Mouse (Mus musculus) heart, postnatal 0 days (tissue): ENCODE measurements around the gene Khnyn. TPM values are rescaled to one million over a fixed set of nuclear protein-coding genes. Genes with fewer than 3 reads are reported as not detected.

ENCODE experiments used
- ATAC-seq: fragments of 200-750 bp; cut with Nextera tagmentation; 2 replicates; pipeline ENCODE4 v1.8.0; 2017; ENCODE audit warnings: low read depth, moderate number of reproducible peaks, moderate library complexity; ENCODE audit not compliant: insufficient read depth
- DNase-seq: peaks from one replicate; pipeline ENCODE4 v3.0.0-alpha.2; 2016; ENCODE audit warnings: low spot score
- H3K27ac ChIP-seq: fragments of 300-500 bp; sonication (generic); 2 replicates; pipeline ENCODE4 v1.5.1; 2014; ENCODE audit warnings: low read depth, mild to moderate bottlenecking
- H3K27me3 ChIP-seq: fragments of 300-500 bp; sonication (generic); 2 replicates; pipeline ENCODE4 v1.6.1; 2014; ENCODE audit warnings: low read length, mixed read lengths; ENCODE audit not compliant: control insufficient read depth, insufficient read depth
- H3K36me3 ChIP-seq: fragments of 300-500 bp; sonication (generic); replicated peaks from 2 replicates; pipeline ENCODE4 v1.6.1; 2014; ENCODE audit warnings: low read length, mixed read lengths; ENCODE audit not compliant: control insufficient read depth, insufficient read depth
- H3K4me1 ChIP-seq: fragments of 300-500 bp; sonication (generic); 2 replicates; pipeline ENCODE4 v1.6.1; 2014; ENCODE audit warnings: antibody characterized with exemption; ENCODE audit not compliant: control insufficient read depth, insufficient read depth
- H3K4me2 ChIP-seq: fragments of 300-500 bp; sonication (generic); 2 replicates; pipeline ENCODE4 v1.6.1; 2014; ENCODE audit warnings: low read depth, mild to moderate bottlenecking, low read length, moderate library complexity
- H3K4me3 ChIP-seq: fragments of 300-500 bp; sonication (generic); 2 replicates; pipeline ENCODE4 v1.5.1; 2014; ENCODE audit warnings: low read depth, low read length
- H3K9ac ChIP-seq: fragments of 300-500 bp; sonication (generic); replicated peaks from 2 replicates; pipeline ENCODE4 v1.6.1; 2014; ENCODE audit warnings: low read depth, low read length, mixed read lengths
- H3K9me3 ChIP-seq: fragments of 300-500 bp; sonication (generic); replicated peaks from 2 replicates; pipeline ENCODE4 v1.6.1; 2016; ENCODE audit warnings: low read length; ENCODE audit not compliant: control insufficient read depth
- CTCF ChIP-seq: IDR thresholded peaks from 2 replicates; pipeline ENCODE4 v1.5.1; 2016; ENCODE audit warnings: antibody characterized with exemption, control low read depth, low read depth
- EP300 ChIP-seq: IDR thresholded peaks from 2 replicates; pipeline ENCODE4 v1.6.1; 2016; ENCODE audit warnings: antibody characterized with exemption, low read depth
- WGBS: fragments of 180-500 bp; shearing (Covaris S2); extraction: QIAGEN DNeasy Blood & Tissue Kit; methylation state at CpG from one replicate; pipeline ENCODE4 v1.1.7; 2014; 5-methylcytosine and 5-hydroxymethylcytosine counted together
- polyA plus RNA-seq: library from polyadenylated mRNA; unstranded; fragments of >200 nt; fragmentation: Nextera tagmentation; extraction: Ambion mirVana; gene quantifications from 2 replicates; pipeline ENCODE4 v1.2.1, GENCODE M21; 2015
- total RNA-seq: library from RNA; depleted of rRNA; stranded (reverse); fragments of >200 nt; gene quantifications from 2 replicates; pipeline ENCODE4 v1.2.3, GENCODE M21; 2014; ENCODE audit warnings: low replicate concordance

Khnyn gene
- total and polyA plus RNA-seq, 2 experiments from 2014 or later, result 5.0 to 19.5 TPM

DNA sequence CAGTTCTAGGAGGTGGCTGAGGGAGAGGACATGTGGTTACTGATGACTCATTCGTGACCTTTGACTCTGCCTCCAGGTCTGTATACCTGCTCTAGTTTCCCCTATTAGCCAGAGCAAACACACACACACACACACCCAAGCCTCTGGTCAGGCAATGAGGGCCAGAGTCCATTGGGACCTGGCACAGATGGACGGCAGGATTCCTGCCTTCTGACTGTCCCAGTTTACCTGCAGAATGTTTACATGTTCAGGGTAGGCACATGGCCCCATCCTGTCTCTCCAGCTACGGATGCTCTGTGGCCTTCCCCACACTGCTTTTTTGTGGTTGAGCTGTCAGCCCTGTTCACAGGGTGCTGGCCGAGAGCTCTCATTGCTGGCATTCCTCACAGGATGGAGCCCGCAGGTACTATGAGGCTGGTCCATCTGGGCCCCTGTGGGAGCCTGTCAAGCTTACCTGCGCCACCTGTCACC lies 2.5 kb upstream of the Khnyn start:
- Histone ChIP-seq H3K27me3 (no peaks in the 10 kb centered on the region), H3K4me1 (peaks cover 13% of the 10 kb centered on the region; the same call in 1 of the 2 replicates), H3K9ac (no peak overlapping the region), H3K36me3 (peaks cover 10% of the 10 kb centered on the region), H3K4me2 (no peak overlapping the region), H3K4me3 (no peak overlapping the region), H3K27ac (no peak overlapping the region), H3K9me3 (no peaks in the 10 kb centered on the region)
- WGBS, result 67% methylated on average over 6 of the region's 6 CpGs
- DNase-seq (no peak), ATAC-seq (no peak)
- no peak for TF ChIP-seq EP300
- no peak for TF ChIP-seq CTCF

DNA sequence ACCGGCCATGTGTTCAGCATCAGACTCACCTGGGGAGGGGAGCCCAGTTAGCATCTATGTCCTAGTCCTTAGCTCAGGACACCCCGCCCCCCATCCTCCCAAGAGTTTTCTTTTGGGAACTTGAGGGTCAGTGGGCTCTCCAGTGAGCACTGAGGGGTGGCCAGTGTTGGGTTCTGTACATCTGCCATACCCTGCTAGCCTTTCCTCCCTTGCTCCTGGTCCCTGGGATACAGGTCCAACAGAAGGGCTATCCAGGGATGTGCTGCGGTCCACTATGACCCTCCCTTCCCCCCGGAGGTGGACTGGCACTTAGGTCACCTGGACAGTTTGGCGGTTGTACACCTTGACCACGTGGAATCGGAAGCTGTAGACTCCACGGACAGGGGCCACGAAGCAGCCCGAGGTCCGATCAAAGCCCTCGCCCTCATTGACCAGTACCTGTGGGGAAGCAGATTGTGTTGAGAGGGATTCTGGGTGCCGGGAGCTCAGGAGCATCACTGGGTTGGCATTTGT lies 1.5 kb upstream of the Khnyn start:
- H3K4me1 ChIP-seq, result peaks cover 13% of the 10 kb centered on the region; the same call in 1 of the 2 replicates
- H3K36me3 ChIP-seq, result peaks cover 20% of the 10 kb centered on the region
- no peaks in the 10 kb centered on the region for H3K27me3 ChIP-seq
- no peaks in the 10 kb centered on the region for H3K9me3 ChIP-seq
- TF ChIP-seq CTCF (no peak), EP300 (no peak)
- 93% methylated on average over 13 of the region's 13 CpGs for WGBS
- no peak overlapping the region for H3K9ac ChIP-seq
- DNase-seq (no peak), ATAC-seq (no peak)
- no peak overlapping the region for H3K4me2 ChIP-seq
- no peak overlapping the region for H3K27ac ChIP-seq
- no peak overlapping the region for H3K4me3 ChIP-seq

DNA sequence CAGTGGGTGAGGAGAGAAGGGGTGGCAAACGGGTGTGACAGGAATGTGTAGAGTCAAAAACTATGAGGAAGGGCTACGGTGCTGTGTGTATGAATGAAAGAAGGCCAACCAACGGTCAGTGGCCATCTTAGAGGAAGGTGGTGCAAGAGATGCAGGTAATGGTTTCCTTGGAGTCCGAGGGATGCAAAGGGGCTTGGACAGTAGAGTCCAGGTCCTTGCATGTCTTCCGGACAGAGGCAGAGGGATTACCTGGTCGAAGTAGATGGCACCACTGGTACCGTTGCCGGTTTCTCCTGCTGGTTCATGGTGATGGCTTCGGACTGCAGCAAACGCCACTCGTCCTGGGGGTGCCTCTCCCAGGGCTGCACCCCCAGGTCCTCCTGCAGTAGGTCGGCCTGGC lies 1.1 kb upstream of the Khnyn start:
- TF ChIP-seq CTCF (no peak), EP300 (no peak)
- WGBS, result 80% methylated on average over 12 of the region's 12 CpGs
- H3K4me1 ChIP-seq, result peaks cover 13% of the 10 kb centered on the region; the same call in 1 of the 2 replicates
- no peaks in the 10 kb centered on the region for H3K9me3 ChIP-seq
- no peaks in the 10 kb centered on the region for H3K27me3 ChIP-seq
- peaks cover 24% of the 10 kb centered on the region for H3K36me3 ChIP-seq
- DNase-seq (no peak), ATAC-seq (no peak)
- H3K4me2 ChIP-seq, result no peak overlapping the region
- H3K9ac ChIP-seq, result no peak overlapping the region
- peak overlapping the region; percentile 92 for H3K27ac ChIP-seq
- no peak overlapping the region for H3K4me3 ChIP-seq

DNA sequence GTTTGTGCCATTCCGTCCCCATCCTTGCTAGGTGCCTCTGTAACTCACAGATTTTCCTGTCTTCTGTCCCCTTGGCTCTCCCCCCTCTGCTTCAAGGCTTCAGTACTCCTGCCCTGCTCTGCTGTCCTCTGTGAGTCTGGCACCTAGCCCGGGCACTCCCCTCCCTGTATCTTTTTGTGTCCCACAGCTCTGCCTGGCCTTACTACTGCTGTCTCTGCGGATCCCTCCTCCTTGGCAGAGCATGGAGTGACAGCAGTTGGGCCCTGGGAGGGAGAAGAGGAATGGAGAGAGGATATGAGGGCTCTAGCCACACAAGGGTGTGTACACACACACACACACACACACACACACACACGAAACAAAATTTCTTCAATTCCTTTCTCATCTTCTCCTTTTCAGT lies 581 bp upstream of the Khnyn start, which contains the start of gene Cbln3:
TSS of gene Cbln3 (minus strand) at position 227 of the 400 bp plus-strand sequence.
- Histone ChIP-seq H3K9ac (peak within 1 kb of the TSS; percentile 85), H3K4me3 (peak within 1 kb of the TSS; percentile 83), H3K27ac (peak within 1 kb of the TSS; percentile 92), H3K9me3 (no peaks in the 10 kb centered on the region), H3K27me3 (no peaks in the 10 kb centered on the region), H3K4me2 (peak within 1 kb of the TSS; percentile 86), H3K36me3 (peaks cover 28% of the 10 kb centered on the region), H3K4me1 (peaks cover 13% of the 10 kb centered on the region; the same call in 1 of the 2 replicates)
- WGBS, result 23% methylated on average over 4 of the region's 4 CpGs
- DNase-seq, result peak; percentile 79
- TF ChIP-seq EP300 (no peak), CTCF (no peak)
- ATAC-seq, result peak; percentile 71

DNA sequence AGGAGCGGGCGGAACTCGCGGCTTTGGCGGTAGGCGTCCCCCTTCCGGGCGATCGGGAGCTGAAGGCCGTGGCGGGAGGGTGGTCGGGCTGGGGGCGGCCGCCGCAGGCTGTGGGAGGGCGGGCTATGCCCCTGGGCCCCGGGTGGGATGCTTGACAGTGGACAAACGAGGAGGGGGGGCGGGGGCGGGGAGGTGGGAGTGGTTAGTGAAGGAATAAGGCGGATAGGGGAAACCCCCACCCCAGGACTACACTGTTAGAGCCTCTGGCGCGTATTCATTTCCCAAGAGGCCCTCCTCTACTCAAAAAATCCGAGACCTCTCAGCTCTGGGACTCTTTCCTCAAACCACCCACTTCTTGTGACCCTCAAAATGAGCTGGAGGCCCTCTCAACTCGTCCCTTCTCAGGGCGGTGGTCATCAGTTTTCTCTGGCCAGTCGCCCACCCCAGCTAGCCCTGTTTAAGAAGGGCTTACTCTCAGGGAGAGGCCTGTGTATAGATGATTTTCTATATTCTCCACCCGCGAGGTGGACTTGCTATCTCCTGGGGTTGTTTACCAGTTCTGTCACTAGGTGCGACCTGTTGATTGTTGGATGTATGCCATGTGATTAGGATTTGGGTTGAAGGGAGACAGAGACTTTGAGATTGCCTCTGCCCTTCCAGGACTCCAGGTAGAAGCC lies 505 bp downstream of the Khnyn start:
- Histone ChIP-seq H3K4me3 (peak overlapping the region; percentile 83), H3K27ac (peak overlapping the region; percentile 92), H3K27me3 (no peaks in the 10 kb centered on the region), H3K4me2 (peak overlapping the region; percentile 86), H3K36me3 (peaks cover 39% of the 10 kb centered on the region), H3K9ac (peak overlapping the region; percentile 85), H3K4me1 (peaks cover 13% of the 10 kb centered on the region; the same call in 1 of the 2 replicates), H3K9me3 (no peaks in the 10 kb centered on the region)
- under 1% methylated on average over 21 of the region's 30 CpGs for WGBS
- ATAC-seq, result peak; percentile 19; the same call in 1 of the 2 replicates
- TF ChIP-seq CTCF, result no peak
- TF ChIP-seq EP300, result no peak
- DNase-seq, result peak; percentile 39
